Mouse (Mus musculus) neural tube, embryonic 14.5 days (tissue): ENCODE measurements at regions not wholly inside any gene's neighbourhood (a gene's known extent, or its start where the extent isn't known, plus 50 kb on each side); places are given as distances from the start of the nearest gene placed in this dataset.

Source experiments
- ATAC-seq: fragments of 200-750 bp; cut with Nextera tagmentation; 2 replicates; pipeline ENCODE4 v1.8.0; 2017; ENCODE audit warnings: low read depth, mild to moderate bottlenecking, moderate TSS enrichment, moderate library complexity
- H3K27ac ChIP-seq: fragments of 300-500 bp; sonication (generic); 2 replicates; pipeline ENCODE4 v1.5.1; 2014; ENCODE audit warnings: low read depth, mild to moderate bottlenecking, control low read depth, low read length, moderate library complexity, mixed read lengths
- H3K27me3 ChIP-seq: fragments of 300-500 bp; sonication (generic); 2 replicates; pipeline ENCODE4 v1.6.1; 2014; ENCODE audit warnings: low read length; ENCODE audit not compliant: control insufficient read depth, insufficient read depth
- H3K36me3 ChIP-seq: fragments of 300-500 bp; sonication (generic); 2 replicates; pipeline ENCODE4 v1.6.1; 2014; ENCODE audit warnings: low read length, mixed read lengths; ENCODE audit not compliant: control insufficient read depth, insufficient read depth
- H3K4me1 ChIP-seq: fragments of 300-500 bp; sonication (generic); 2 replicates; pipeline ENCODE4 v1.6.1; 2014; ENCODE audit warnings: low read length; ENCODE audit not compliant: control insufficient read depth, insufficient read depth
- H3K4me2 ChIP-seq: fragments of 300-500 bp; sonication (generic); 2 replicates; pipeline ENCODE4 v1.6.1; 2014; ENCODE audit warnings: mild to moderate bottlenecking, low read depth, low read length, control low read depth
- H3K4me3 ChIP-seq: fragments of 300-500 bp; sonication (generic); 2 replicates; pipeline ENCODE4 v1.5.1; 2014; ENCODE audit warnings: low read depth, low read length, control low read depth, mixed read lengths
- H3K9ac ChIP-seq: fragments of 300-500 bp; sonication (generic); replicated peaks from 2 replicates; pipeline ENCODE4 v1.6.1; 2014; ENCODE audit warnings: low read depth, mild to moderate bottlenecking, control low read depth, low read length, mixed read lengths
- H3K9me3 ChIP-seq: fragments of 300-500 bp; sonication (generic); 2 replicates; pipeline ENCODE4 v1.6.1; 2016; ENCODE audit warnings: low read length; ENCODE audit not compliant: control insufficient read depth
- WGBS: fragments of 180-500 bp; shearing (Covaris S2); extraction: QIAGEN DNeasy Blood & Tissue Kit; methylation state at CpG from one replicate; pipeline ENCODE4 v1.1.7; 2014; 5-methylcytosine and 5-hydroxymethylcytosine counted together

- Histone ChIP-seq H3K4me3 (no peak overlapping the region), H3K4me2 (no peak overlapping the region), H3K27ac (no peak overlapping the region), H3K36me3 (no peaks in the 10 kb centered on the region), H3K27me3 (no peaks in the 10 kb centered on the region), H3K9ac (no peak overlapping the region), H3K4me1 (no peaks in the 10 kb centered on the region), H3K9me3 (no peaks in the 10 kb centered on the region)
- WGBS: 95% methylated on average over 2 of the region's 2 CpGs
- ATAC-seq: no peak
Measured at GRCm38 (mm10) chr16:86044695-86045094, 143.1 kb upstream of the Adamts5 start.

GRCm38 (mm10) chr16:86034772-86035171 is 133.1 kb upstream of the Adamts5 start:
- H3K36me3 ChIP-seq: no peaks in the 10 kb centered on the region
- no peak overlapping the region for H3K4me3 ChIP-seq
- no peak overlapping the region for H3K4me2 ChIP-seq
- H3K27ac ChIP-seq: no peak overlapping the region
- no peak for ATAC-seq
- H3K9me3 ChIP-seq: no peaks in the 10 kb centered on the region
- no peaks in the 10 kb centered on the region for H3K27me3 ChIP-seq
- WGBS: 92% methylated on average over 9 of the region's 9 CpGs
- H3K4me1 ChIP-seq: no peaks in the 10 kb centered on the region
- no peak overlapping the region for H3K9ac ChIP-seq

DNA sequence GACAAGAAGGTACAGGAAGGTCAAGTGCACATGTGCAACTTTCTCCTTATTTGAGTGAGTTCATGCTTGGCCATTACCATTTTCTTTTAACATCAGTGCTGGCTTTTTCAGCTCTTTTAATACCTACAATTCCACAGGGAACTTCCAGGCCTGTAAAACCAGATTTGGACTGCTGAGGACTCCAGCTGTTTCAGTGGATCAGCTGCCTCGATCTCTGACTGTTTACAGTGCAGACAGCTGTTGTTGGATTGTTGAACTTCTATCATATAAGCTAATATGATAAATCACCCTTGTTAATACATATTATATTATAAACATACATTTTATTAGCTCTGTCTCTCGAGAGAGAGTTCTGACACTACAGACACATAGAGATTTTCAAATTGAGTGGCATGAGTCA is 126.1 kb upstream of the Adamts5 start:
- ATAC-seq: no peak
- WGBS: 74% methylated on average over 2 of the region's 2 CpGs
- Histone ChIP-seq H3K36me3 (no peaks in the 10 kb centered on the region), H3K4me1 (no peaks in the 10 kb centered on the region), H3K9ac (no peak overlapping the region), H3K4me2 (no peak overlapping the region), H3K27me3 (no peaks in the 10 kb centered on the region), H3K4me3 (no peak overlapping the region), H3K9me3 (no peaks in the 10 kb centered on the region), H3K27ac (no peak overlapping the region)

DNA sequence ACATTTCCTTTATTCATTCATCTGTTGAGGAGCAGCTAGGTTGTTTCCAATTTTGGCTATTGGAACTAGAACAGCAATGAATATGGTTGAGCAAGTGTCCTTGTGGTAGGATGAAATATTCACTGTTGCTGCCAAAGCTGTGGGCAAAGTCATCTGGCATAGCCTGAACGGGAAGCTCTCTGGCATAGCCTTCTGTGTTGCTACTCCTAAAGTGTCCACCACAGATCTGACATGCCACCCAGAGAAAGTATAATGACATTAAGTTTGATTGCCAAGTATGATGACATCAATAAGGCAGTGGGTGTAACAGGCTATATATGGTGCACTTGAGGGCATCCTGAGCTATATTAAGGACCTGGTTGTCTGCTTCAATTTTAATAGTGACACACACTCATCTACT is 113.7 kb upstream of the Adamts5 start:
- no peak overlapping the region for H3K27ac ChIP-seq
- no peaks in the 10 kb centered on the region for H3K36me3 ChIP-seq
- no peaks in the 10 kb centered on the region for H3K27me3 ChIP-seq
- 80% methylated on average over 1 of the region's 1 CpGs for whole genome bisulfite sequencing
- no peaks in the 10 kb centered on the region for H3K9me3 ChIP-seq
- H3K4me2 ChIP-seq: no peak overlapping the region
- no peak overlapping the region for H3K4me3 ChIP-seq
- ATAC-seq: no peak
- H3K4me1 ChIP-seq: no peaks in the 10 kb centered on the region
- no peak overlapping the region for H3K9ac ChIP-seq

DNA sequence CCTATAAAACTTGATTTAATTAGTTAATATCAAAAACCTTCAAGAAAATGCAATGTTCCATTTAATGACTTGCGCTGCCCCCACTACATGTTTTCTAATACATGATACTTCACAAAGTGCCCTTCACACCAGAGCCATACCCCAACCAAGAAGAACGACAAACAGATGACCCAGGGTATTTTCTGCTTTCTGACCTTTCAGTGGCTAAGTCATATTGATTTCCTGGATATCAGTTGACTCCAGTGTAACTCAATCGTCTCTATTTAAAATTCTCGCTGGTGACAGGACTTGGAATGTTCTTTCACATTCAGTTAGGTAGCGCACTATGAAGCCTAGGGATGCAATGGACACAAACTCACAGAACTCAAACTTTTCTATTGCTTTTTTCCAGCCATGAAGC is 109.4 kb upstream of the Adamts5 start:
- Histone ChIP-seq H3K9ac (no peak overlapping the region), H3K27ac (no peak overlapping the region), H3K27me3 (no peaks in the 10 kb centered on the region), H3K9me3 (no peaks in the 10 kb centered on the region), H3K4me3 (no peak overlapping the region), H3K4me1 (no peaks in the 10 kb centered on the region), H3K36me3 (no peaks in the 10 kb centered on the region), H3K4me2 (no peak overlapping the region)
- WGBS: 91% methylated on average over 5 of the region's 5 CpGs
- no peak for ATAC-seq

DNA sequence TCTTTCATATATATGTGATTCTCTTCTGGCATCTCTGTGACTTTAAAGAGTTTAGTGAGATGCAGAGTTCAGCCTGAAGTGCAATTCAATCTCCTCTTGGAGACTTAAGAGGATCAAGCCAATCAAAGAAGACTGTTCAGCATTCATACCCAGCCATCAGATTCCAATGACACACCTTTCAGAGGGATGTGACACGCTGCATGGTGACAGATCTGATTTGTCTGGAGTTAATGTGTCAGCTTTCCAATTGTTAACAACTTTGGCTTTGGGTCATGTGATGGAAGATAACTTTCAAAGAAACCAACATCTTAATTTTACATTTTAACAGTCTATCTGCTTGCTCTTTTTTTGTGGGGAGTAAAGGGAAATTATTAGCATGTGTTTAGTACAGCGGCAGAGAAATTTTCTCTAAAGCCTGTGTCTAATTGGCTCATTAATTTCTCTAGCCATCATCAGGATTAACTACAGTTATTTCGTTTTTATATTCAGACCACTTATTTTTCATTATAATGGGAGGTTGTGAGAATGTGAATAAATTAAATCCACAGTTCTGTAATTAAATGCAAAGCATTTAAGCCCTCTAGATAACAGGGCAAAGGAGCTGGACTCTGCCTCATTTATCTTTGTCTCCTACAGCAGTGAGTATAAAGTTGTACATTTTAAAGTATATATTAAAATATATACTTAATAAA is 108.2 kb upstream of the Adamts5 start:
- Histone ChIP-seq H3K27ac (no peak overlapping the region), H3K4me3 (no peak overlapping the region), H3K9me3 (no peaks in the 10 kb centered on the region), H3K36me3 (no peaks in the 10 kb centered on the region), H3K4me2 (no peak overlapping the region), H3K27me3 (no peaks in the 10 kb centered on the region), H3K9ac (no peak overlapping the region), H3K4me1 (no peaks in the 10 kb centered on the region)
- ATAC-seq: no peak
- 54% methylated on average over 3 of the region's 3 CpGs for WGBS

- WGBS: 82% methylated on average over 1 of the region's 1 CpGs
- Histone ChIP-seq H3K9me3 (no peaks in the 10 kb centered on the region), H3K27ac (no peak overlapping the region), H3K4me3 (no peak overlapping the region), H3K27me3 (no peaks in the 10 kb centered on the region), H3K36me3 (no peaks in the 10 kb centered on the region), H3K4me1 (no peaks in the 10 kb centered on the region), H3K4me2 (no peak overlapping the region), H3K9ac (no peak overlapping the region)
- ATAC-seq: no peak
Measured at GRCm38 (mm10) chr16:86007799-86008198, 106.2 kb upstream of the Adamts5 start.

GRCm38 (mm10) chr16:86000846-86001245 is 99.2 kb upstream of the Adamts5 start:
- 89% methylated on average over 1 of the region's 1 CpGs for WGBS
- Histone ChIP-seq H3K4me2 (no peak overlapping the region), H3K4me3 (no peak overlapping the region), H3K36me3 (no peaks in the 10 kb centered on the region), H3K27ac (no peak overlapping the region), H3K4me1 (no peaks in the 10 kb centered on the region), H3K9ac (no peak overlapping the region), H3K27me3 (no peaks in the 10 kb centered on the region), H3K9me3 (no peaks in the 10 kb centered on the region)
- no peak for ATAC-seq

GRCm38 (mm10) chr16:85985841-85986240 is 84.2 kb upstream of the Adamts5 start:
- no peak overlapping the region for H3K4me2 ChIP-seq
- no peak overlapping the region for H3K4me3 ChIP-seq
- 81% methylated on average over 2 of the region's 2 CpGs for WGBS
- H3K27ac ChIP-seq: no peak overlapping the region
- H3K9ac ChIP-seq: no peak overlapping the region
- no peaks in the 10 kb centered on the region for H3K27me3 ChIP-seq
- H3K36me3 ChIP-seq: no peaks in the 10 kb centered on the region
- H3K9me3 ChIP-seq: no peaks in the 10 kb centered on the region
- no peaks in the 10 kb centered on the region for H3K4me1 ChIP-seq
- no peak for ATAC-seq
